Mouse (Mus musculus): ENCODE measurements around the gene Tubb1.

Gene Tubb1

GRCm38 (mm10) chr2:174502321-174502720, 51.8 kb downstream of the Tubb1 start:
- no peak for DNase-seq (ENCODE audit: low read depth, low spot score)

- DNase-seq (ENCODE audit: low read depth, low spot score): no peak
Observed at GRCm38 (mm10) chr2:174502831-174503460, 52.5 kb downstream of the Tubb1 start.

All from retina, postnatal 7 days (tissue).